Mouse (Mus musculus): ENCODE data around the gene Nceh1. TPM values are rescaled to one million over a fixed set of nuclear protein-coding genes. Genes with fewer than 3 reads are reported as not detected.

Gene Nceh1
- polyA plus RNA-seq, 1 experiment from 2014 or later = 4.1 TPM

DNA sequence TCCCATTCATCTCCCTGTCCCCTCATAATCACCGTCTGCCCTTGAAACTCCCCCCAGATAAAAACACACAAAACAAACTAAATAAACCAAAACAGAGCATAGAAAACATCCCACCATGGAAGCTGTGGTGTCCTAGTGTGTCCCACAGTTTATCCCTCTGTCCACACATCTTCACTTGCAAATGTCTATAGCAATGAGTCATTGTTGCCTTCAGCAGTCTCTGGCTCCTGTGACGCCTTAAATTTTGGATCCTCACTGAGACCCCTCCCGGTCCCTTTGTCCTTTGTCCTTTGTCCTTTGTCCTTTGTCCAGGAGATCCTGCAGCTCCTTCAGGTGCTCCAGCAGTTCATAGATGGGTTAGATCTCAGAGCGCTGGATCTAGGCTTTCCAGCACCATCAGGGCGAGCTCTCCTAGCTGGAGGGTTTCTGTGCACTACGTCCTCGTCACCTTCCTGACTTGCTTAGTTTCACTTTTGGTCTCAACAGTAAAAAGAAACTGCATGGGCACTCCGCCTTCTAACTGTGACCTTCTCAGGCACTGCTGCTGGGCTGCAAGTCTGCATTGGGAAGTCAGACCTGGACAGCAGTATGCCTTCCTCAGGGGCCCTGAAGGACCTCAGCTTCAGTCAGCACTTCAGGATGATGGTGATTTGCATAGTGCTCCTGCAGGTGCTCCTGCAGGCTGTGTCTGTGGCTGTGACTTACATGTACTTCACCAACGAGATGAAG lies 134.0 kb downstream of the Nceh1 start, which contains the start of gene Tnfsf10:
Tnfsf10 (plus strand) TSS at position 470 of the 729 bp plus-strand sequence.
- H3K27ac ChIP-seq (ENCODE audit: low read depth) = peak within 1 kb of the TSS; percentile 75; the same call in 1 of the 2 replicates
- DNase-seq (peak; percentile 56), ATAC-seq (ENCODE audit: insufficient read depth) (peak; percentile 64; the same call in 1 of the 2 replicates)
- H3K4me1 ChIP-seq (ENCODE audit: insufficient read depth) = 0 out of 2 replicates have a peak, but pooled peaks cover 3% of the 10 kb centered on the region
- no peak for TF ChIP-seq CTCF (IDR thresholded peaks at IDR 0.05; ENCODE audit: low read depth)
- no peaks in the 10 kb centered on the region for H3K9me3 ChIP-seq (ENCODE audit: low read depth, low read length)
- H3K4me2 ChIP-seq = peak within 1 kb of the TSS; percentile 53
- WGBS = 48% methylated on average over 9 of the region's 9 CpGs
- peak within 1 kb of the TSS; percentile 20 for H3K4me3 ChIP-seq (ENCODE audit: low read depth, low read length)
- no peaks in the 10 kb centered on the region for H3K36me3 ChIP-seq (ENCODE audit: insufficient read depth)
- H3K27me3 ChIP-seq (ENCODE audit: insufficient read depth, low read length) = no peaks in the 10 kb centered on the region
- H3K9ac ChIP-seq = peak within 1 kb of the TSS; percentile 6; the same call in 1 of the 2 replicates

DNA sequence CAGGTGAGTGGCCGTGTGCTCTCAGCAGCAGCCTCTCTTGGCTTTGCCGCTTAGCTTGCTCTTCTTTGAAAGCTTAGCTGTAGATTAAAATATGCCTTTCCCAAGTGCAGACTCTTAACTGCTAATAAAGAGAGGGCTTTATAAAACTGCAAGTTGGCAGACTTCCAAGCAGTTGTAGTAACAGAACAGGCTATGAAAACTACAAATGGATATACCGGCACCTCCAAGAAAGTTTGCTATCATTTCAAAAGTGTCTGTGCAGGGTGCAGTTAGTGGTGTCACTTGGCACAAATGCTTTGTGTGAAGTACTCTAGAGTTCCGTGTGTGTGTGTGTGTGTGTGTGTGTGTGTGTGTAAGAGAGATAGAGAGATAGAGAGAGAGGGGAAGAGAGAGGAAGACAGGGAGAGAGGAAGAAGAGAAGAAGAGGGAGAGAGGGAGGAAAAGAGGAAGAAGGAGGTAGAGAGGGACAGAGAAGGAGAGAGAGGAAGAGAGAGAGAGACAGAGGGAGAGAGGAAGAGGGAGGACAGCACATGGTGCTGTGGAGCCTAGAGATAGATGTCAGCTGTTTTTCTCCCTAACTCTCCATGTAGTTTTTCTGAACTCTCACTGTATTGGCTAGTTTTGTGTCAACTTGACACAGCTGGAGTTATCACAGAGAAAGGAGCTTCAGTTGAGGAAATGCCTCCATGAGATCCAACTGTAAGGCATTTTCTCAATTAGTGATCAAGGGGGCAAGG lies 134.7 kb downstream of the Nceh1 start:
- H3K36me3 ChIP-seq (ENCODE audit: insufficient read depth) = no peaks in the 10 kb centered on the region
- H3K9me3 ChIP-seq (ENCODE audit: low read depth, low read length) = no peaks in the 10 kb centered on the region
- peak overlapping the region; percentile 53 for H3K4me2 ChIP-seq
- H3K27ac ChIP-seq (ENCODE audit: low read depth) = peak overlapping the region; percentile 75; the same call in 1 of the 2 replicates
- no peak overlapping the region for H3K9ac ChIP-seq
- TF ChIP-seq CTCF (IDR thresholded peaks at IDR 0.05; ENCODE audit: low read depth) = no peak
- WGBS = 16% methylated on average over 4 of the region's 4 CpGs
- 0 out of 2 replicates have a peak, but pooled peaks cover 3% of the 10 kb centered on the region for H3K4me1 ChIP-seq (ENCODE audit: insufficient read depth)
- ATAC-seq (ENCODE audit: insufficient read depth) (peak; percentile 59; the same call in 1 of the 2 replicates), DNase-seq (peak; percentile 82)
- H3K4me3 ChIP-seq (ENCODE audit: low read depth, low read length) = peak overlapping the region; percentile 20
- H3K27me3 ChIP-seq (ENCODE audit: insufficient read depth, low read length) = no peaks in the 10 kb centered on the region

DNA sequence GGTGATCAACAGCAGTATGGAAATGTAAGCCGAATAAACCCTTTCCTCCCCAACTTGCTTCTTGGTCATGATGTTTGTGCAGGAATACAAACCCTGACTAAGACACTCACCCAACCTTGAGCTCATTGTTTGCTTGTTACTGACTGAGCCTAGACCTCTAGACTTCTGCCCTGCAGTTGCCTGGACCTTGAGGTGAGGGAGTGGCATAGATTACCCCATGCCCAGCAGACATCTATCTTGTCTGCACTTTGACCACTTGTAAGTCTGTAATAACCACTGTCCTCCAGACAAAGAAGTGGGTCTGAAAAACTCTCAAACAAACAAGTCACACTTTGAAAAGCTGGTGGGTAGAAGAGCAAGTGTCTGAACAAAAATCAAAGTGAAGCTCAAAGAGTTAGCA lies 136.9 kb downstream of the Nceh1 start:
- Histone ChIP-seq H3K4me1 (ENCODE audit: insufficient read depth) (0 out of 2 replicates have a peak, but pooled peaks cover 3% of the 10 kb centered on the region), H3K27me3 (ENCODE audit: insufficient read depth, low read length) (no peaks in the 10 kb centered on the region), H3K4me2 (no peak overlapping the region), H3K27ac (ENCODE audit: low read depth) (no peak overlapping the region), H3K4me3 (ENCODE audit: low read depth, low read length) (no peak overlapping the region), H3K9me3 (ENCODE audit: low read depth, low read length) (no peaks in the 10 kb centered on the region), H3K36me3 (ENCODE audit: insufficient read depth) (no peaks in the 10 kb centered on the region), H3K9ac (no peak overlapping the region)
- ATAC-seq (ENCODE audit: insufficient read depth) = no peak
- no peak for DNase-seq
- WGBS = no CpG with 5 or more reads among the region's 1 CpGs
- no peak for TF ChIP-seq CTCF (IDR thresholded peaks at IDR 0.05; ENCODE audit: low read depth)

DNA sequence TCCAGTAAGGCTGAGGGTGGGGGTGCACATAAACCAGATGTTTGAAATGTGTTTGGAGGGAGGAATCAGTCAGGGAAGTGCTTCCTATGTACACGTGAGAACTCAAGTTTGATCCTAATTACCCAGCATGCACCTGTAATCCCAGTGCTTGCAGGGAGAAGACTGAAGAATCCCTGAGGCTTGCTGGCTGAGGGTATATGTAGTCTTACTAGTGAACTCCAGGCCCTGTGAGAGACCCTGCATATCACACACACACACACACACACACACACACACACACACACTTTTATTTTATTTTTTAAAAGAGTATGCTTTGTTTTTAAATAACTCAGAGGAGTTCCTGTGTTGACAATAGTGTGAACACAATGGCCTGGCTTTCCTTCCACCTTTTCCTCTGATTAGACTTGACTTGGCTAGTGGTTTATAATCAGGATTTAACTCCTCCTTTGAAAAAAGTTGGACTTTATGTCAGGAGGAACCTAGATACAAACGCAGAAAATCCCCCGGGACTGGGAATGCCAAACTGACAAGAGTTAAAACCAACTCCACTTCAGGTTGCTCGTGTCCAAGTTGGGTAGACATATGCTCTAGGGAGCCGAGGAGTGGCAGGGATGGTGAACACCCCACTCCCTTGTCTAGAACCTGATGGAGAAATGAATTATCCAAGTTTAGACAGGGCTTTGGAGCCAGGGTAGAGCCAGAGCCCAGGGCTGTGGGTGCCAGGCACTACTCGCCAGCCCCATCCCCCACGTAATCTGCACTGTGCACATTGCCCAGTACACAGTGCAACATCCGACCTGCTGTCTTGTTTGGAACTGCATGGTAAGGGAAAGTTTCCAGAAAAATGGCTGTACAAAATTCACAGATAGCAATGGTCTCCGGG lies 138.1 kb downstream of the Nceh1 start:
- Histone ChIP-seq H3K36me3 (ENCODE audit: insufficient read depth) (no peaks in the 10 kb centered on the region), H3K9ac (no peak overlapping the region), H3K4me1 (ENCODE audit: insufficient read depth) (0 out of 2 replicates have a peak, but pooled peaks cover 3% of the 10 kb centered on the region), H3K27ac (ENCODE audit: low read depth) (peak overlapping the region; percentile 55; the same call in 1 of the 2 replicates), H3K9me3 (ENCODE audit: low read depth, low read length) (no peaks in the 10 kb centered on the region), H3K4me2 (no peak overlapping the region), H3K4me3 (ENCODE audit: low read depth, low read length) (no peak overlapping the region), H3K27me3 (ENCODE audit: insufficient read depth, low read length) (no peaks in the 10 kb centered on the region)
- no peak for TF ChIP-seq CTCF (IDR thresholded peaks at IDR 0.05; ENCODE audit: low read depth)
- ATAC-seq (ENCODE audit: insufficient read depth) (peak; percentile 65; the same call in 1 of the 2 replicates), DNase-seq (peak; percentile 42)
- whole genome bisulfite sequencing = 67% methylated on average over 9 of the region's 9 CpGs

DNA sequence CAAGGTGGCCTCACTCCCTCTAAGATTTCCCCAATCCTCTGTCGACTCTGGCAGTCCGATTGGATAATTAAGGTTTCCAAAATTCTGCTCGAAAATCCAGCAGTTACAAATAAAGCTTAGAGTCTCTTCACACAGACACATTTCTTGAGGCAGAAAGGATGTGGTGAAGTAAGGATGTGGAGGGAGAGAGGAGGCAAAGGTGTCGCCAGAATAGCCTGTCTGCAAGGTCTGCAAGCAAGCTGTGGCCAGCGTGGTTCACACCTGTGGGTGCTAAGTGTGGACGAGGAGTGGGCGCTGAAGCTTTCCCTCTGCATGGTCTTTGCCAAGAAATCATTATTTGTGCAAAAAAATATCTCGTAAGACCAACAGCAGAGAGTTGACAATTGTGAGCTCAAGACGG lies 139.8 kb downstream of the Nceh1 start:
- H3K4me3 ChIP-seq (ENCODE audit: low read depth, low read length) = no peak overlapping the region
- DNase-seq (no peak), ATAC-seq (ENCODE audit: insufficient read depth) (no peak)
- H3K27ac ChIP-seq (ENCODE audit: low read depth) = no peak overlapping the region
- no peaks in the 10 kb centered on the region for H3K9me3 ChIP-seq (ENCODE audit: low read depth, low read length)
- no peaks in the 10 kb centered on the region for H3K27me3 ChIP-seq (ENCODE audit: insufficient read depth, low read length)
- H3K36me3 ChIP-seq (ENCODE audit: insufficient read depth) = no peaks in the 10 kb centered on the region
- 72% methylated on average over 9 of the region's 9 CpGs for WGBS
- H3K4me2 ChIP-seq = no peak overlapping the region
- TF ChIP-seq CTCF (IDR thresholded peaks at IDR 0.05; ENCODE audit: low read depth) = no peak
- H3K4me1 ChIP-seq (ENCODE audit: insufficient read depth) = no peaks in the 10 kb centered on the region
- H3K9ac ChIP-seq = no peak overlapping the region

DNA sequence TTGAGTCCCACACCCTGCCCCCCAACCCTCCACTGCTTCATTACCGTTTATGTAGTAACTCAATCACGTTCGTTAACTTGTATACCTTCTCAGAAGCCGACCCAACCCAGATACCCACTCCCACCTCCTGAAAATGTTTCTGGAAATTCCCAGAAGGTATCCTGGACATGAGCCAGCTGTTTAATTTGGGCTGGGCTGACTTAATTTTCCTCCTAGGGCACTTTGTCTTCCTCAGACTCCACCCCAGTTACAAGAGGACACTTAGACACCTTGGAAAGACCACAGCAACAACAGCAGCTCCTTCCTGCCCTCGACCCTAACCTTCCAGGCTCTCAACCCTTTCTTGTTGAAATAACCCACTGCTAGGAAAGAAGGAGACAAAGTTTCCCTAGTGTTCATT lies 140.8 kb downstream of the Nceh1 start:
- no peaks in the 10 kb centered on the region for H3K27me3 ChIP-seq (ENCODE audit: insufficient read depth, low read length)
- no peak overlapping the region for H3K4me3 ChIP-seq (ENCODE audit: low read depth, low read length)
- TF ChIP-seq CTCF (IDR thresholded peaks at IDR 0.05; ENCODE audit: low read depth) = no peak
- no peak overlapping the region for H3K4me2 ChIP-seq
- WGBS = 33% methylated on average over 5 of the region's 5 CpGs
- H3K9ac ChIP-seq = no peak overlapping the region
- DNase-seq = no peak
- no peak for ATAC-seq (ENCODE audit: insufficient read depth)
- no peaks in the 10 kb centered on the region for H3K9me3 ChIP-seq (ENCODE audit: low read depth, low read length)
- no peak overlapping the region for H3K27ac ChIP-seq (ENCODE audit: low read depth)
- H3K4me1 ChIP-seq (ENCODE audit: insufficient read depth) = no peaks in the 10 kb centered on the region
- H3K36me3 ChIP-seq (ENCODE audit: insufficient read depth) = no peaks in the 10 kb centered on the region
